Comparison of ENCODE assay signal across 18 mouse cellular contexts in genomic region chr12:82910846-82911245, GRCm38 (mm10).
"Had no signal": no experiment of that assay in that cellular context is flagged by ENCODE, and none has a peak within 500 bp of the region (broad histone marks: within the 10 kb centered on the region; RNA-seq: fewer than 3 reads in every experiment).

No protein-coding gene starts in this region.

- H3K4me3 ChIP-seq: midbrain, embryonic 10.5 days; midbrain, embryonic 12.5 days; myocyte; neural tube, embryonic 13.5 days; neural tube, embryonic 15.5 days had no signal

- ATAC-seq: midbrain, embryonic 16.5 days had no signal

- H3K4me1 ChIP-seq: midbrain, embryonic 10.5 days; midbrain, embryonic 12.5 days; neural tube, embryonic 13.5 days had no signal

- DNase-seq: lung, embryonic 14.5 days; lung, postnatal 10 days; lung, postnatal 4 days; midbrain, embryonic 14.5 days; retina, postnatal 1 day; right cerebral cortex, adult 18-20 months; right cerebral cortex, postnatal 25 days; right cerebral cortex, postnatal 4 days; spleen, adult 18-20 months; thymus, adult 18-20 months; thymus, postnatal 14 days; thymus, postnatal 36 days had no signal

- H3K27me3 ChIP-seq: midbrain, embryonic 12.5 days; neural tube, embryonic 13.5 days; neural tube, embryonic 15.5 days had no signal

- H3K27ac ChIP-seq: midbrain, embryonic 10.5 days; midbrain, embryonic 12.5 days; neural tube, embryonic 13.5 days; neural tube, embryonic 15.5 days had no signal

- H3K9me3 ChIP-seq: midbrain, embryonic 10.5 days; midbrain, embryonic 12.5 days; neural tube, embryonic 13.5 days; neural tube, embryonic 15.5 days had no signal

- H3K36me3 ChIP-seq: midbrain, embryonic 10.5 days; midbrain, embryonic 12.5 days; neural tube, embryonic 13.5 days; neural tube, embryonic 15.5 days had no signal

- H3K9ac ChIP-seq: lung, embryonic 14.5 days; midbrain, embryonic 12.5 days; neural tube, embryonic 13.5 days; neural tube, embryonic 15.5 days had no signal

- H3K4me2 ChIP-seq: lung, embryonic 14.5 days; midbrain, embryonic 12.5 days; neural tube, embryonic 13.5 days; neural tube, embryonic 15.5 days had no signal
